Mouse (Mus musculus) neural tube, embryonic 15.5 days (tissue): ENCODE results near the gene Ddrgk1. TPM values are rescaled to one million over a fixed set of nuclear protein-coding genes. Genes with fewer than 3 reads are reported as not detected.

Experiments
- ATAC-seq: fragments of 200-750 bp; cut with Nextera tagmentation; 2 replicates; pipeline ENCODE4 v1.8.0; 2017; ENCODE audit warnings: mild to moderate bottlenecking, moderate TSS enrichment, moderate library complexity; ENCODE audit not compliant: low FRiP score
- H3K27ac ChIP-seq: fragments of 300-500 bp; sonication (generic); replicated peaks from 2 replicates; pipeline ENCODE4 v1.5.1; 2015; ENCODE audit warnings: mild to moderate bottlenecking, inconsistent platforms
- H3K27me3 ChIP-seq: fragments of 300-500 bp; sonication (generic); replicated peaks from 2 replicates; pipeline ENCODE4 v1.6.1; 2015; ENCODE audit warnings: inconsistent platforms
- H3K36me3 ChIP-seq: fragments of 300-500 bp; sonication (generic); 2 replicates; pipeline ENCODE4 v1.6.1; 2015; ENCODE audit warnings: inconsistent platforms
- H3K4me1 ChIP-seq: fragments of 300-500 bp; sonication (generic); 2 replicates; pipeline ENCODE4 v1.6.1; 2015; ENCODE audit warnings: inconsistent platforms
- H3K4me2 ChIP-seq: fragments of 300-500 bp; sonication (generic); 2 replicates; pipeline ENCODE4 v1.6.1; 2015; ENCODE audit warnings: inconsistent platforms, mild to moderate bottlenecking, moderate library complexity
- H3K4me3 ChIP-seq: fragments of 300-500 bp; sonication (generic); replicated peaks from 2 replicates; pipeline ENCODE4 v1.5.1; 2015; ENCODE audit warnings: mild to moderate bottlenecking, inconsistent platforms
- H3K9ac ChIP-seq: fragments of 300-500 bp; sonication (generic); replicated peaks from 2 replicates; pipeline ENCODE4 v1.6.1; 2015; ENCODE audit warnings: mild to moderate bottlenecking, inconsistent platforms
- H3K9me3 ChIP-seq: fragments of 300-500 bp; sonication (generic); replicated peaks from 2 replicates; pipeline ENCODE4 v1.6.1; 2016; ENCODE audit warnings: inconsistent platforms
- WGBS: fragments of 180-500 bp; shearing (Covaris S2); methylation state at CpG from one replicate; pipeline ENCODE4 v1.1.7; 2015; ENCODE audit warnings: mixed read lengths; 5-methylcytosine and 5-hydroxymethylcytosine counted together
- polyA plus RNA-seq: library from polyadenylated mRNA; unstranded; fragments of >200 nt; fragmentation: Nextera tagmentation; extraction: Ambion mirVana; gene quantifications from 2 replicates; pipeline ENCODE4 v1.2.1, GENCODE M21; 2015

Ddrgk1 gene
- polyA plus RNA-seq, 1 experiment from 2014 or later: 74.3 TPM

DNA sequence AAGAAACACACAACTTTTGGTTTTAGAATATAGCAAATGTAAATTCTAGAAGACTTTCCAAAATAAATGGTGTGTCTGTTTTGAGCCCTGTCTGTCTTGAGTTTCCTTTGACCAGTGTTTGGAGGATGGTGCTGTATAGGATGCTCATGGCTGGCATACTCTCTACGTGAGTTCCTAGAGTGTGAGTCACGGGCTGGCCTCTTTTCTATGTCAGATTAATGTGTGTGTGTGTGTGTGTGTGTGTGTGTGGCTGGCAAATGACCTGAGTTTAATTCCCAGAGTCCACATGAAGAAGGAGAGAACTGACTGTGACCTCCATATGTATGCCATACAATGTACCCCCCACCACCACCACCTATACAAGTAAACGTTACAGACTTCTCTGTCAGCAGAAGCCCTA lies 17.1 kb upstream of the Ddrgk1 start:
- Histone ChIP-seq H3K27ac (no peak overlapping the region), H3K9me3 (no peaks in the 10 kb centered on the region), H3K27me3 (no peaks in the 10 kb centered on the region), H3K4me1 (no peaks in the 10 kb centered on the region), H3K4me3 (no peak overlapping the region), H3K9ac (no peak overlapping the region), H3K4me2 (no peak overlapping the region), H3K36me3 (peaks cover 86% of the 10 kb centered on the region)
- no peak for ATAC-seq
- 88% methylated on average over 3 of the region's 3 CpGs for WGBS

DNA sequence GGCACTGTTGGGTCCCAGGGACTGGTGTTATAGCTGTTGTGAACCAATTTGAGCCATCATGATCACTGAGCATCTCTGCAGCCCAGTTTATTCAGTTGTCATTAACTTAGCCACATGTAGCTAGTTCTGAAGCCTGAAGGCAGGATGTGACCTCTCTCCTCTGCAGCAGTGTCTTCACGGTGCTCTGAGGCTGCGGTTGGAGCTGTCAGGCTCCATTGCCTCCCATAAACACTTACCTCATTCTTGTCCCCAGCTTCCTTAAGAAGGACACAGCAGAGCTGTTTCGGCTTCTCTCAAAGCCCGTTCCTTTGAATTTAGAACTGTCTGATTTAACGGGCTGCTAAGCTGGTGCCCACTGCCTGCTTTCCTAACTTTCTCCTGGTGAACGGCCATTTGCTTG lies 15.4 kb upstream of the Ddrgk1 start:
- WGBS: 88% methylated on average over 6 of the region's 6 CpGs
- Histone ChIP-seq H3K4me1 (no peaks in the 10 kb centered on the region), H3K9me3 (no peaks in the 10 kb centered on the region), H3K4me3 (no peak overlapping the region), H3K4me2 (no peak overlapping the region), H3K27me3 (no peaks in the 10 kb centered on the region), H3K27ac (no peak overlapping the region), H3K9ac (no peak overlapping the region), H3K36me3 (peaks cover 97% of the 10 kb centered on the region)
- ATAC-seq: no peak

DNA sequence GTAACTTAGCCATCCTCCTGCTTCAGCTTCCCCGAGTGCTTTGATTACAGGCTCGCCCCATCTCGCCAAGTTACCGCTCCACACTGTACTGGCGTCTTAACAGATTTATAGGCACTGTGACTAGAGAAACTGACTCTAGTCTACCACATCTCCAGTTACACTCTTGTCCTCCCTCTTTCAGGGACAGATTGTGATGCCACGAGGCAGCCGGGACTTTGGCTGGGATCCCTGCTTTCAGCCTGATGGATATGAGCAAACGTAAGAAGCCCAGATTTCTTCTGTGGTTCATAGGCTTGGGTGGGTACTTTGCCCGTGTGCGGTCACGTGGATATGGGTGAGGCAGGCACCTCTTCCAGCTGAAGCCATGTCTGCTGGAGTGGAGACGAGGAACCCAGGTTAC lies 14.7 kb upstream of the Ddrgk1 start:
- Histone ChIP-seq H3K4me2 (no peak overlapping the region), H3K27ac (no peak overlapping the region), H3K4me3 (no peak overlapping the region), H3K9me3 (no peaks in the 10 kb centered on the region), H3K27me3 (no peaks in the 10 kb centered on the region), H3K9ac (no peak overlapping the region), H3K36me3 (peaks cover 97% of the 10 kb centered on the region), H3K4me1 (no peaks in the 10 kb centered on the region)
- WGBS: 96% methylated on average over 12 of the region's 12 CpGs
- ATAC-seq: no peak

DNA sequence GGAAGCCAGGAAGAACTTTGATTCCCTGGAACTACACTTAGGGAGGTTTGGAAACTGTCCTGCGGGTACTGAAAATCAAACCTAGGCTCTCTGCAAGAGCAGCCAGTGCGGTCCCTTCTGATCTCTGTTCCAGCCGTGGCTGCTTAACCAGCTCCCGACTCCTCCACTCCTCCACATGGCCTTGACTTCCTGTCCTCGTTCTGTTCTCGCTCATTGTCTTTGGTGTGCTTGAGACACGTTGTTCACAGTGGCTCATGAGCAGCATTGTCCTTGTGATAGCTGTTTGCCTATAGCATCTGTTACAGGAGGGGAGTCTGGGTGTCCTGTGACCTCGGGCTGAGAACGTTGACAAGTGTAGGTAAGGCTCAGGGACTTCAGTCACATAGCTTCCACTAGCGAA lies 12.8 kb upstream of the Ddrgk1 start:
- Histone ChIP-seq H3K4me3 (no peak overlapping the region), H3K9me3 (no peaks in the 10 kb centered on the region), H3K27me3 (no peaks in the 10 kb centered on the region), H3K4me1 (no peaks in the 10 kb centered on the region), H3K36me3 (peaks cover 96% of the 10 kb centered on the region), H3K27ac (no peak overlapping the region), H3K4me2 (no peak overlapping the region), H3K9ac (no peak overlapping the region)
- ATAC-seq: no peak
- WGBS: 92% methylated on average over 10 of the region's 10 CpGs

DNA sequence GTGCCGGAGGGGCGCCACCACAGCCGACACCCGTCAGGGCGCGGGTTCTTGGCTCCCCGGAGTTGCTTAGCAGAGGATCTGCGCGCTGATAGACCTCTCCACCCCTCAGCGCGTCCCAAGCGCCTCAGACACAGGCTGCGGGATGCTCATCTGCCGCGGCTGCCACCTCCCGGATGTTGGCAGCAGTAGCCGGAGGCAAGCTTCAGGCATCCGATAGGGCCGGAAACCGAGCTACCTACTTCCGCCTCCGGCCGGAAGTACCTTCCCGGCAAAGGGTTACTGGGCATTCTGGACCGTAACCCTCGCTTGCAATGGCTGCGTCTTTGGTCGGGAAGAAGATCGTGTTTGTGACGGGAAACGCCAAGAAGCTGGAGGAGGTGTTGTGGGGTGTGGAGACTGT lies 3.1 kb upstream of the Ddrgk1 start, which contains the start of gene Itpa:
Gene Itpa, plus strand, starts transcription at position 52 of the 400 bp plus-strand sequence.
- Histone ChIP-seq H3K4me2 (peak within 1 kb of the TSS; percentile 84), H3K4me1 (peaks cover 47% of the 10 kb centered on the region), H3K27ac (peak within 1 kb of the TSS; percentile 91), H3K9me3 (no peaks in the 10 kb centered on the region), H3K36me3 (peaks cover 13% of the 10 kb centered on the region), H3K9ac (peak within 1 kb of the TSS; percentile 75), H3K4me3 (peak within 1 kb of the TSS; percentile 75), H3K27me3 (no peaks in the 10 kb centered on the region)
- WGBS: 1% methylated on average over 31 of the region's 31 CpGs
- peak; percentile 74 for ATAC-seq

DNA sequence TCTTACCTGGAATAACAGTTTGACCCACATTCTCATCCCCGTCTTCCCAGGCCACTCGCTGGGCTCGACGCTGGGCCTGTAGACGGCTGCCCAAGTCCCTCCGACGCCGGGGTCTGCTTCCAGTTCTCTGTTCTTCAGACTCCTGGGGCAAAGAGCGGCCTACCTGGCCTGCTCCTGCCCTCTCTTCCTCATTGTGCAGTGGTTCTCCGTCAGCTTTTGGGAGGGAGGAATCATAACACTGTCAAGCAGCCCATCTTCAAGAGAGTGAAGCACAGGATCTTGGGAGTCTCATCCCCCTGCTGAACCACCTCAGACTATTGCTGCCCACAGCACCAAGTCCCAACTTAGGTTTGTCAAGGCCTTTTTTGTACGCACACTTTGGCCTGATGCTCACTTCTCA lies 1.1 kb downstream of the Ddrgk1 start:
- H3K27ac ChIP-seq: peak overlapping the region; percentile 100
- H3K4me3 ChIP-seq: peak overlapping the region; percentile 70

DNA sequence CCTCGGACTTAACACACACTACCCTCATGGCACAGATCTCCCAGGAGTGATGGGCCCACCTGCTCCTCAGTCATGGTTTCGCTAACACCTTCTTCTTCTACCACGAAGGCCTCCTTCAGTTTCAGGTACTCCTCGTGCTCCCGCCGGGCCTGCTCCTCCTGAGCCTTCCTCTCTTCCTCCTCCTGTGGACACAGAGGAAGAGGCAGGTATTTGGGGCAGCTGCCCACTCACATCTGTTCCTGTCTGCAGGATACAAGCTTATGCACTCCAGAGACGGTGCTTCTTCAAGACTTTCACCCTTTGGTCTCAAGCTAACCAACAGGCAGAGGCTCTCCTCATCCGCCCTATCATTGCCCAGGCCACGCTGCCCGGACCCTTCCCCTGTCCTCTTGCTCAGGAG lies 5.9 kb downstream of the Ddrgk1 start:
- no peaks in the 10 kb centered on the region for H3K27me3 ChIP-seq
- WGBS: 97% methylated on average over 10 of the region's 10 CpGs
- H3K4me1 ChIP-seq: peaks cover 19% of the 10 kb centered on the region
- no peak for ATAC-seq
- H3K9ac ChIP-seq: no peak overlapping the region
- no peak overlapping the region for H3K4me2 ChIP-seq
- no peaks in the 10 kb centered on the region for H3K9me3 ChIP-seq
- no peak overlapping the region for H3K4me3 ChIP-seq
- H3K27ac ChIP-seq: no peak overlapping the region
- H3K36me3 ChIP-seq: peaks cover 80% of the 10 kb centered on the region

More for the DNA sequence above, 1.1 kb downstream of the Ddrgk1 start:
- 90% methylated on average over 11 of the region's 11 CpGs for WGBS
- Histone ChIP-seq H3K27me3 (no peaks in the 10 kb centered on the region), H3K4me2 (peak overlapping the region; percentile 85), H3K9ac (peak overlapping the region; percentile 94), H3K36me3 (peaks cover 34% of the 10 kb centered on the region), H3K4me1 (peaks cover 40% of the 10 kb centered on the region), H3K9me3 (no peaks in the 10 kb centered on the region)
- no peak for ATAC-seq

DNA sequence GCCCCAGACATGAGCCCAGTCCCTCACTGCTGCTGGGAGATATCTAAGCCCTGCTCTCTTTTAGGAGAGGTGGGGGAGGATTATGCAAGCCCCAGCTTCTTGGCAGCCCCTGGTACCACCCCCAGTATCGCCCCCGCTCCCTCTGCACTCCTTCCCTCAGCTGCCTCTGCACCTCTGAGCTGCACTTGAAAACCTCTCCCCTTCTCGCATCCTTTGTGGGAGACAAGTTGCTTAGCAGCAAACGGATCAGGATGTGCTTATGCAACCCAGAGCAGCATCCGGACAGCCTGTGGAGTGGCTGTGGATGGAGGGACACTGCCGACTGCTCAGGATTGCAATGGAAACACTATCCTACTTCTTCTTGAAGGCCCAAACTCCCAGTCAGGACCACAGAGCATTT lies 6.9 kb downstream of the Ddrgk1 start:
- ATAC-seq: no peak
- no peak overlapping the region for H3K4me2 ChIP-seq
- peaks cover 87% of the 10 kb centered on the region for H3K36me3 ChIP-seq
- H3K4me1 ChIP-seq: peaks cover 9% of the 10 kb centered on the region
- WGBS: 94% methylated on average over 6 of the region's 6 CpGs
- no peaks in the 10 kb centered on the region for H3K9me3 ChIP-seq
- H3K9ac ChIP-seq: no peak overlapping the region
- H3K27me3 ChIP-seq: no peaks in the 10 kb centered on the region
- no peak overlapping the region for H3K27ac ChIP-seq
- H3K4me3 ChIP-seq: no peak overlapping the region

DNA sequence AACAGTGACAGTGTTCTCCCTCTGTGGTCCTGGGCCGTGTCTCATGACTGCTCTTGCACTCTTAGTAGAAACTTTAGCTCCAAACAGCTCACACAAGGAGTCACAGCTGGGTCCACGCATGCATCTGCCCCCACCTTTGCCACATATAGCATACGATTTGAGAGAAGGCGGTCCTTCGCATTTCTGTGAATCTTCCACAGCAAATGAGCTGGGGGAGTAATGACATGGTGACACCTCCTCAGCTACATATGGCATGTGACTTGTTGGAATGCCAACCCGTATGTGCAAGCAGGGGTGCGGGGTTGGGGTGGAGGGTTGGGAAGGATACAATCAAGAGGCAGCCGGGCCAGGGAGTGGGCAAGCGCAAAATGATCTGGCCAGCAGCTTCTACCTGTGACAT lies 7.9 kb downstream of the Ddrgk1 start:
- Histone ChIP-seq H3K4me1 (no peaks in the 10 kb centered on the region), H3K27me3 (no peaks in the 10 kb centered on the region), H3K36me3 (peaks cover 84% of the 10 kb centered on the region), H3K4me3 (no peak overlapping the region), H3K9ac (no peak overlapping the region), H3K9me3 (no peaks in the 10 kb centered on the region), H3K27ac (no peak overlapping the region), H3K4me2 (no peak overlapping the region)
- 97% methylated on average over 9 of the region's 9 CpGs for WGBS
- ATAC-seq: no peak

DNA sequence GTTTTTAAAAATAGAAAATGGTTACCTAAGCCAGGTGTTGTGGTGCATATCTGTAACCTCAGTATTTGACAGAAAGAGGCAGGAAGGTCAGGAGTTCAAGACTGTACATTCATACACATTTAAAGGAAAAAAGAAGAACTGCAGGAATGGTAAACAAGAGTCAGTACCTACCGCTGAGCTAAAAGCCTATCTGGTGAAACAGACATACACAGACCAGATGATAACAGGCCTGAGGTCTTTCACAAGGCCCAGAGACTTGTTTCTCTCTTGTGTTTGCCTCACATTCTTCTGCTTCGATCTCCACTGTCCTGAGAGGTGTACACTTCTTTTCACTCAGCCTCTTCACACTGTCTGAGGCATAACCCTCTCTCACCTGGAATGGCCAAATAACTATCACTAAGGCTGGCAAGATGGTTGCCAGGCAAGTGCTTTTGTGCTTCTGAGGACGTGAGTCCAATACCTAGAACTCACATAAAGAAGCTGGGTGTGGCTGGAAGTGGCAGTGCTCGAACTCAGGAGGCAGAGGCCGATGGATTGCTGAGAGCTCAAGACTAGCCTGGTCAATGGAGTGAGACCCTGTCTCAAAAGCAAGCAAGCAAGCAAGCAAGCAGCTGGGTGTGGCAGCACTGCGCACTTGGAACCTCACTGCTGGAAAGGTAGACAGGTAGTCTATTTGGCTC lies 8.7 kb downstream of the Ddrgk1 start:
- whole genome bisulfite sequencing: 97% methylated on average over 6 of the region's 6 CpGs
- ATAC-seq: no peak
- Histone ChIP-seq H3K4me2 (no peak overlapping the region), H3K36me3 (peaks cover 85% of the 10 kb centered on the region), H3K9me3 (no peaks in the 10 kb centered on the region), H3K4me3 (no peak overlapping the region), H3K9ac (no peak overlapping the region), H3K27me3 (no peaks in the 10 kb centered on the region), H3K4me1 (no peaks in the 10 kb centered on the region), H3K27ac (no peak overlapping the region)

DNA sequence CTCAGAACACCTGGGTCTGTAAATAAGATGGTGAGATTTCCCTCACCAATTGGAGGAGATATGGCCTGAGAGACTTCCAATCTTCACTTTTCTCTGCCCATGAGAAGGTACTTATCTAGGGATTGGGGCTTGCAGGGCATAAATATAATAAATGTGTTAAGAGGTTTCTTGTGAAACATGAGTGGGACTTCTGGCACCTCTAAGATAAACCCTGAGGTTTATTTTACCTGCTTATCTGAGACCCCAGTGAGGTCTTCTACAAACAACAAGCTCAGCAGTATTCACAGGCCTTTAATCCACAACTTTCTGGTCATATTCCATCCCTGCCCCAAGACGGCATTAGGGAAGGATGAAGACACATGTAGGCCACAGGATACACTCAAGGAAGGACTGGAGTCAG lies 10.7 kb downstream of the Ddrgk1 start:
- H3K9me3 ChIP-seq: no peaks in the 10 kb centered on the region
- H3K4me3 ChIP-seq: no peak overlapping the region
- no peak overlapping the region for H3K9ac ChIP-seq
- H3K36me3 ChIP-seq: peaks cover 79% of the 10 kb centered on the region
- 91% methylated on average over 1 of the region's 1 CpGs for WGBS
- no peak overlapping the region for H3K27ac ChIP-seq
- ATAC-seq: no peak
- no peaks in the 10 kb centered on the region for H3K27me3 ChIP-seq
- no peak overlapping the region for H3K4me2 ChIP-seq
- H3K4me1 ChIP-seq: no peaks in the 10 kb centered on the region

DNA sequence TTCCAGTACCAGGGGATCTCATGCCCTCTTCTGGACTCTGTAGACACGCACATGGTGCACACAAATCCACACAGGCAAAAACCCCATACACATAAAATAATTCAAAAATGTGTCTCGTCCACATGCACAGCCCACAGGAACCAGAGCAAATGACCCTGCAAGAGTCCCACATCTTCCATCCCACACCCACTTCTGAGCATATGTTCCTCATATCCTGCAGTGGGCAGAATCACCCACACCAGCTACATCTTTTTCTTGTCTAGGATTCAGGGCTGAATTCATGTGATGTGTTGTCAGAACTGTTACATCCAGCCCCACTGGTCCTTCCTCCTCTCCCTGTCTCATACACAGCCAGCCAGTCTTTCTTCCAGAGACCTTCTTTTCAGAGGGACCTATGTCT lies 11.2 kb downstream of the Ddrgk1 start:
- Histone ChIP-seq H3K27me3 (no peaks in the 10 kb centered on the region), H3K4me3 (no peak overlapping the region), H3K9ac (no peak overlapping the region), H3K4me2 (no peak overlapping the region), H3K9me3 (no peaks in the 10 kb centered on the region), H3K4me1 (no peaks in the 10 kb centered on the region), H3K27ac (no peak overlapping the region), H3K36me3 (peaks cover 74% of the 10 kb centered on the region)
- no peak for ATAC-seq
- WGBS: 97% methylated on average over 2 of the region's 2 CpGs
